Mouse (Mus musculus) layer of hippocampus, postnatal 14 days (tissue): ENCODE measurements around the gene N6amt1. TPM values are rescaled to one million over a fixed set of nuclear protein-coding genes. Genes with fewer than 3 reads are reported as not detected.
A peak's percentile ranks its signal among the peaks of the same experiment; 100 is the strongest.

Experiments
- DNase-seq, 2 experiments: peaks; one replicate each; pipeline ENCODE4 v3.0.0; 2021 to 2022; ENCODE audit warnings: low spot score in 2 of 2, mixed read lengths in 1 of 2
- long read RNA-seq, 2 experiments: library from polyadenylated mRNA; stranded (forward); transcript quantifications; one replicate each; pipeline ENCODE4 v2.0.0; 2021
- total RNA-seq, 2 experiments: library from RNA; stranded (reverse); gene quantifications; 2 replicates each; pipeline ENCODE4 v1.2.3; 2021

Gene N6amt1
- total RNA-seq: 10 to 100 TPM; 17.1 to 17.7 TPM
- long read RNA-seq, experiment 1, partial matches to known transcripts: 0 of 3 reads
- long read RNA-seq, experiment 1, other reads (novel, unspliced or antisense): 1 of 3 reads
- long read RNA-seq, experiment 2, transcript N6amt1-201 (6 exons, 1,884 nt): major isoform, 7 of 8 reads
- long read RNA-seq, experiment 2, partial matches to known transcripts: 0 of 8 reads
- long read RNA-seq, experiment 2, other reads (novel, unspliced or antisense): 0 of 8 reads

- DNase-seq: peak; percentile 94 to 97
Observed at GRCm38 (mm10) chr16:87354075-87354583, at the start of gene N6amt1. Gene N6amt1, plus strand, starts transcription at chr16:87354185.

GRCm38 (mm10) chr16:87305251-87306011, 48.6 kb upstream of the N6amt1 start:
- DNase-seq: no peak

DNA sequence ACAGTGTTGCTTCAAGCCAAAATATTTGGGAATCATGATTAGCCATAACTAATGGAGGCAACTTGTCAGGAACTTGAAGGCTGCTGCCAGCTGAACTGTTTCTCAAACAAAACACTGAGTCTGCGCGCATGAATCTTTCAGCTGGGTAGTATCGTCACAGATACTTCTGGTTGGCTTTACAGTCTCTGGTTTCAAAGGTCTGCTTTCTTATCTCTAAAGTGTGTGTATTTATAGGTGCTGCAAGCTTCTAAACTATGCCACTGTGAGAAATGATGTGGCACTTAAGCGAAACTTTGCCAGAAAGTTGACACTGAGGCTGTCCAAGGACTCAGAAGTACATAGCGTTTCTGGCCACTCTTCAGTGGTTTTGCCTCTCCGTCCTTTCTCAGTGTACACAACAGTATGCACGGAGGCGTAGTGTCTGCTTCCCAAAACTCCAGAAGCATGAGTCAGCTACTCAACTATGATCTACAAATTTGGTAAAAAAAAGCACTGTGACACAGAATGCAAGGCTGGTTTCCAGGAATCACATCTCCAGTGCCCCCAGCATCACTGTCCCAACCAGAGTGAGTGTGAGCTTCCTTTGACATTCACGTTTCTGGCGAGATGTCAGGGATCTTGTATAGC, 46.8 kb upstream of the N6amt1 start:
- no peak for DNase-seq

- no peak for DNase-seq
Observed at GRCm38 (mm10) chr16:87310659-87311058, 43.3 kb upstream of the N6amt1 start.

GRCm38 (mm10) chr16:87318200-87318811, 35.7 kb upstream of the N6amt1 start:
- DNase-seq: no peak

GRCm38 (mm10) chr16:87318998-87319397, 35.0 kb upstream of the N6amt1 start:
- DNase-seq: no peak

GRCm38 (mm10) chr16:87319541-87320251, 34.3 kb upstream of the N6amt1 start:
- no peak for DNase-seq

DNA sequence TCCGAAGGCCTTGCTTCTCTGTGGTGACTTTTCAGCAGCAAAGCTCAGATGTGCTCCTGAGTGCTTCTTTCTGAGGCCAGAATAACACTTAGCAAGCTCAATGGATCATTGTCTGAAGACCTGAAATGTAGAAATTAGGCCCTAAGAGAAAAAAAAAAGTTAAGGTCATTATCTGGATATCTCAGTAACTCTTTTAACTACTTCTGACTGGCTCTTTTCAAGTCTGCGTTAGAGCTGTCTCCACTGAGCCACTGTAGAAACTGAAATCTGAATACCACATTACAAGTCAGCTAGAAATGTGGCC, 33.8 kb upstream of the N6amt1 start:
- no peak for DNase-seq

GRCm38 (mm10) chr16:87324571-87324970, 29.4 kb upstream of the N6amt1 start:
- no peak for DNase-seq

DNA sequence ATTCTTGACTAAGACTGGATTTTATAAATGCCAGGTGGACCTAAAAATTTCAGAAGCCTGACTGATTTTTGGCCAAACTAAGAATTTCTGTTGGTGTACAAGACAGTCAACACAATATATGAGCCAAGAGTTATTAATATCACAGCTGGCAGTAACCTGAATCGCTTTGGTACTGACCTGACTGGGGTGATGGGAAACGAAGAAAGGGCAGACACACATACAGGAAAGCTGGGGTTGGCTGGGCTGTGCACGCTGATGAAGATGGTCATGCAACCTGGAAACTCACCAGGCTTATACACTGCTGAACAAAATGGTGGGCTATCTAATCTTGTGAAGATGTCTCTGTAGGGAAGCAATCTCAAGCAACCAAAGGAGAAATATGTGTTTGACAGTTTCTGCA, 24.0 kb upstream of the N6amt1 start:
- DNase-seq: no peak

GRCm38 (mm10) chr16:87334756-87335155, 19.2 kb upstream of the N6amt1 start:
- DNase-seq: no peak

- no peak for DNase-seq
Observed at GRCm38 (mm10) chr16:87341043-87341572, 12.9 kb upstream of the N6amt1 start.

GRCm38 (mm10) chr16:87348133-87348532, 5.9 kb upstream of the N6amt1 start:
- DNase-seq: no peak

- no peak for DNase-seq
Observed at GRCm38 (mm10) chr16:87351386-87352105, 2.4 kb upstream of the N6amt1 start.

DNA sequence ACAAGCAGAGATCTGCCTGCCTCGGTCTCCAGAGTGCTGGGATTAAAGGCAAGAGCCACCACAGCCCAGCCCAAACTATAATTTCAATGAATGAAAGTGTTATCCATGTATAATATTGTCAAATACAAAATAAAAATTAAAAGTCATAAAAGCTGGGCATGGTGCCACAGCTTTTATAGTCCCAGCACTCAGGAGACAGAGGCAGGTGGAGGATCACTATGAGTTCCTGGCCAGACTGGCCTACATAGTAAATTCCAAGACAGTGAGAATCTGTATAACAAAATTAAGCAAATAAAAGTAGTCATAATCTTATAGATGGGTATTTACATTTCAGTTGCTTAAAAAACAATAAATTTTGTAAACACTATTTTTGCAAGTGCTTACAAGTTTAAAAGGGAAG, 380 bp upstream of the N6amt1 start:
- DNase-seq: peak in 1 of 2 experiments; percentile 12

- no peak for DNase-seq
Observed at GRCm38 (mm10) chr16:87354748-87355147, 763 bp downstream of the N6amt1 start.

DNA sequence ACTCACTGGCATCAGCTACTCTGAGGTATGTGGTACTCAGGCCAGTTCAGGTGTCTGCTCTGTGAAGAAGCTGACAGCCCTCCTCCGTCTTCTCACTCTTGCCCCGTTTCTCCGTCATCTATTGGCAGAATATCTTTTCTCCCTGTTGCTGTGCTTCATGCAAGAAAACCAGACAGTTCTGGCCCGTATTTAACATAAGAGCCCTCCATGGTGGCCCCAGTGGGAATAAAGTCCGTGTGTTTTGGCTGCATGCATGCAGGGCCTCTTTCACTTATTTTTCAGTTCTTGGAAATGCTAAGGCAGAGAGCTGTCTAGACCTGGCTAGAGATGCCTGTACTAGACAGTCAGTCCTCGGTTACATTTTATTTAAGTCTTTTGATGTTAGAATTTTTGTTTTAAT, 6.1 kb downstream of the N6amt1 start:
- no peak for DNase-seq

- DNase-seq: no peak
Observed at GRCm38 (mm10) chr16:87364231-87364630, 10.2 kb downstream of the N6amt1 start.

GRCm38 (mm10) chr16:87366035-87366434, 12.1 kb downstream of the N6amt1 start:
- no peak for DNase-seq

DNA sequence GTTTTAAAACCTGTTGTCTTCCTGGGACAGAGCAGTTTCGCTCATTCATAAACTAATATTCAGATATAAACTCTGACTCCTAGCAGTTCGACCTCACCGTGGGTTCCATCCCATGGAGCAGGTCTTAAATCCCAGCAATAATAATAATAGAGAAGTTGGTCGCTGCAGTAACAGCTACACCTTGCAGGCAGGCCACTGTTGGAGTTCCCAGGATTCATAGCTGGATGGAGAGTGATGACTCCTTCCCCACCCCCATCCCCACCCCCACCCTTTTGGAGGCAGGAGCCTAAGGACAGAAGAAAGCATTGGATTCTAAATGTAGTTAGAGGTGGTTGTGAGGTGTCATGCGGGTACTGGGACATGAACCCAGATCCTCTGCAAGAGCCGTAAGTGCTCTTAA, 12.5 kb downstream of the N6amt1 start:
- DNase-seq: no peak
